Mouse (Mus musculus) lung, adult 18-20 months (tissue): ENCODE data around the gene Bach2.
A peak's percentile ranks its signal among the peaks of the same experiment; 100 is the strongest.

Experiments
- DNase-seq, 2 experiments: peaks; one replicate each; pipeline ENCODE4 v3.0.0; 2022; ENCODE audit warnings: mixed read lengths in 2 of 2

Gene Bach2

DNA sequence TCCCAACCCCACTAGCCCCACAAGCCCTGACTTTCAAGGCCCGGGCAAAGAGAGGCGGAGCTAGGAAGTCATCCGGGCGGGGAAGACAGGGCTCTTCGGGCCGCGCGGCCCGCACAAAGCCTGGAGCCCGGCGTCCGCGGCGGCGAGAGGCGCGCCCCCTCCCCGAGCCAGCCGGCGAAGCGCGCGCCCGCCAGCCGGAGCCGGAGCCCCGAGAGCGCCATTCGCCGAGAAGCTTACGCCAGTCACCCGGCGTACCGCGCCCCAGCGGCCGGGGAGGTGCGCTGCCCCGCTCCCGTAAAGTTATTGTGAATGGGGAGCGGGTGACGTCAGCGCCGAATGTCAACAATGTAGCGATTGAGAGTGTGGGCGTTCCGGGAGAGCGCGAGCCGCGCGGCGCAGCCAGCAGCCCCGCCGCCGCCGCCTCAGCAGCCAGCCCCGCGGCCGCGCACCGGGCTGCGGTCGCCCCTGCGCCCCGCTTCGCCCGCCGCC lies at the start of gene Bach2:
TSS of gene Bach2 (plus strand) at position 439 of the 489 bp plus-strand sequence.
- DNase-seq = peak; percentile 94 to 96

DNA sequence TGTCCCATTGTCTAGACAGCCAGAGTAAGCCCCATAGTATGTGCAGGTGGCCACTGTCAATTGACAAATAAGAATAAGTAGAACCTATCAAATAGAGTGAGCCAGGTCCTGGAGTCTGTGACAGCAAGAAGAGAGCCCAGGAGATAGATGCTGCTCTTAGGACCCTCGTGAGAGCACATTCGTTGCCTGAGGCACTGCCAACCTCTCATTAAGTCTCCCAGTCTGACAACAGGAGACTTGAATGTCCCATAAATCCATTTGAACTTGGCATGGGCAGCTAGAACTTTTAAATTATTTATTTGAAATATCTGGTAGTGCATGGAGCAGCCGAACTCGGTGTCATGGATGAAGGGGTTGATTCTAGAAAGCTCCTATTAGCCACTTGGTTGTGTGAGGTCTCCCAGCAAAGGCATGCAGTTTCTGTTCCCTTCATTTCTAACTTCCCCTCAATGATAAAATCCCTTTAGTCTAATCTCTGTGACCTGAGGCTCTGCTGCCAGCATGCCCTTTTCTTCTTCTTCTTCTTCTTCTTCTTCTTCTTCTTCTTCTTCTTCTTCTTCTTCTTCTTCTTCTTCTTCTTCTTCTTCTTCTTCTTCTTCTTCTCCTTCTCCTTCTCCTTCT lies 49.1 kb upstream of the Bach2 start:
- DNase-seq = no peak

DNA sequence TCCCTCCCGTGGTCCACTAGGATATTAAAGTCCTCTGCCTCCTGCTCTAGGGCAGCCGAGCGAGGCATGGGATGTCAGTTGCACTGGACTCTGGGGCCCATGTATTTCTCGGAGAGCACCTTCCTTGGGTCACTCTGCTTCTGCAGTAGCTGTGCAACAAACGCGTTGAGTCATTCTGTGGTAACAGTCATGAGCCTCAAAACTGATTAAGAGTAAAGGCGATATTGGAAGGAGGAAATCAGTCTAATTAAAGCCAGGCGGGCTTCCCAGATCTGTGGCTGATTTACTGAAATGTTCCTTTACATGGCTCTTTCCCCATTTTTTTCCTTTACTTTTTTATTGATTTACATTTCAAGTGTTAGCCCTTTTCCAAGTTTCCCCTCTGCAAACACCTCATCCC lies 48.1 kb upstream of the Bach2 start:
- no peak for DNase-seq

DNA sequence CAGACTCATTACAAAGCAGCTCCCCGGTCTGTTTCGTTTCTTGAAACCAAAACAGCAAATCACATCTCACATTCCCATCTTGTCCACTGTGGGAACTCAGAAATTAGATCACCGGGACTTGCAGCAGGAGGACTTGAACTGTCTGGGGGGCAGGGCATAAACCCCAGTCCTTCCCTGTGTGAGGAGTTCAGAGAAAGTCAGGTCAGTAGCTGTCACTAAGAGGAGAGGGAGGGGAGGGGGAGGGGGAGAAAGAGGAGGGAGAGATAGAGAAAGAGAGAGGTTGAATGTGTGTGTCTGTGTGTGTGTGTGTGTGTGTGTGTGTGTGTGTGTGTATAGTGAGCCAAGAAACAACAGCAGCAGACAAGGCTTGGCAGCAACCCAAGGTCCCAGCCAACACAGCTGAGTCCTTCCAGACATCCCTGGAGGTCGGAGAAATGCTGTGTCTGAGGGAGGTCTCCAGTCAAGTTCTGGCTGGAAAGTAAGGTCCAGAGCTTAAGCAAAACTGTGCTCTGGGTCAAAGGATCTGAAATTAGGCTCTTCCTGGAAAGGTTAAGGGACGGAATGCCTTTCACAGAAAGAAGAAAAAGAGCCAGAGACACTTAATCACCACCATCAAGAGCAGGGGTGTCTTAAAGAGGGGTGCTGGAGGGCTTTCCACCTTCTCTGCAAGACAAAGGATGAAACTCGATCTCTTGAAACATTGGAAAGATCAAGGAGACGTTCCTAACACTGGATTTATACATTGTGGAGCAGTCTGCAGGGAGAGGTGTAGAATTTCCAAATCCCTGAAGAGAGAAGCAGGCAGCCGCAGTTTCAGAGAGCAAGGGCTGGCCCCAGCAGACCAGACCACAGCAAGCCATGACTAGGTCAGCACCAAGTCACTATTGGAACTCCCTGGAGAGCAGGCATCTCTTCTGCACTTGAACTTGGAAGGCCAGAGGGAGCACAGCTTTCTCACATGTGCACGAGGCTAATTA lies 42.4 kb upstream of the Bach2 start:
- DNase-seq = peak in 1 of 2 experiments; percentile 50

DNA sequence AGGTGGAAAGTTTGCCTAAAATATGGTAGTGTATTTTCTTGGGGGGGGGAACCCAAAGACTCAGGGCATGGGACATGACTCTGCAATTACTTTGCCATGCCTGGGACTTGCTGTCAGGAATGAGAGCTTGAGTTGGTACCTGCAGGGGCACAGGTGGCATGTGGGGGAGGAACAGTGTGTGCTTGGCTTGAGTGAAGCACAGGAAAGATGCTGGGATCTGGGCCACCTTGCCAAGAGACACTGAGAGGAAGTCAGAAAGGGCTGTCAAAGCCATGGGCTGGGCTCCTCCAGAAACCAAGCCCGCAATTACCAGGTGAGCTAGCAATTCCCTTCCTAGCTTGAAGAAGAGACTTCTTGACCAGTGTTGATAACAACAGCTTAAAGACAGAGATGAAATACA lies 40.6 kb upstream of the Bach2 start:
- no peak for DNase-seq

DNA sequence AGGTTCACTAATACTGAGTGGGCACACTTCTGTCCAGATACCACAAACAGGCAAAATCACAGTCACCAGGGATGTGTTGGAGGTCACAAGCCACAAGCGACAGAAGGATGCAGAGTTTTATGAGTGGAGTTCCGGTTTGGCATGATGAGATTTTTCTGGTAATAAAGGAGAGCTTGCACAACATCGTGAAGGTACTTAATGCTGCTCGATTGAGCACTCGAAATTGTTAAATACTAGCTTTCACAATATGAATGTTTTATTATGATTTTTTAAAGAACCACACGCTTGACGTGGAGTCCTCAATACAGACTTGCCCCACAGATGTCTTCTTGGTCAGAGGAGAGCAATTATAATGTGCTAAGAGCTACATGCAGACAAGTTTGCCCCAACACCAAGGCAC lies 40.0 kb upstream of the Bach2 start:
- DNase-seq = peak in 1 of 2 experiments; percentile 57

DNA sequence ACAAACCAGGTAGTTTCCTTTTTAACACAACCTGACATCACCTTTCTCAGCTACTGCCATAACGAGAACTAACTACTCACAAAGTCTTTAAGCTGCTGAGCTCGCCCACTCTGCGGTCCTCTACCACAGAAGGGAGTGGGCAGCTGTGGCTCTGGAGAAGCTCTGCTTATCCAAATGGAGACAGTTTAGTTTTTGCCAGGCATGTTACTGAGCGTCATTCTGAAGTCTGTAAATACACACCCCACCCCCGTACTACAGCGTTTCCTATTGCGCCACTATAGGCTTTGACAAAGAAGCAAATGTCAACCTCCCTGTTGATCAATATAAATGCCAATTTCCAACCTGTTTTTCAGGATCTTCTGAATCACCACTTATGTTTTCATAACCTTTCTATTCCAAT lies 39.4 kb upstream of the Bach2 start:
- DNase-seq = peak in 1 of 2 experiments; percentile 22

DNA sequence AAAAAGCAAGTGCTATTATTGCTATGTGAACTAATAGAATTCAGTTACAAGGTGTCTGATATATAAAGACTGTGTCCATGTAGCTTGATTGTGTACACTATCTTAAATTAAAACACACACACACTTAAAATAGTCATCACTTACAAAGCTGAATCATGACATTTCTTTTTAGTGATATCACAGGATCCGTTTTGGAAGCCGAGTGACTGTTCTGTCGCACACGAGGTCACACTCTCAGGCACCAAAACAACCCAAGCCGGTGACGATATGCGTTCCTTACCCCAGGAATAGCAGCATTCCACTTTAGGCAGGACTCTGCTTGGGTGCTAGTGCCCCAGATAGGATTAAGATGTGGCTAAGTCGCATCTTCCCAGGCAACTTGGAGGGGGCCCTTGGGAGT lies 37.5 kb upstream of the Bach2 start:
- no peak for DNase-seq

DNA sequence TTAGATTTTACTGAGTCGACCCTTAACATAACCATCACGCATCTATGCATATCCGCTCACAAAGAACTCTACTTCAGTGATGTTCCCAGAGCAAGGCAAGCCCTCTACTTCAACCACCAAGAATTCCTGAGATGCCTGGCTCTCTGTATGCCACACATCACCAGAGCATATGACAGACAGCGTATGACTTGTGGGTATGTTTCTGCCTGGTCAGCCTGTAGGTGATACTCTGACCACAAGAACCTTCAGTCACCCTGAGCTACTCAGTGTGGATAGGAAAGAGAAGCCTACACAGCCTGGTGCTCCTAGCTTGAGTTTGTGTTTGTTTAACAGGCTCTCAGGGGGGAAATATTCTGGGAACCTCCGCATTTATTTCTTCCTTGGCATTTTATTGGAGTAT lies 36.2 kb upstream of the Bach2 start:
- no peak for DNase-seq

DNA sequence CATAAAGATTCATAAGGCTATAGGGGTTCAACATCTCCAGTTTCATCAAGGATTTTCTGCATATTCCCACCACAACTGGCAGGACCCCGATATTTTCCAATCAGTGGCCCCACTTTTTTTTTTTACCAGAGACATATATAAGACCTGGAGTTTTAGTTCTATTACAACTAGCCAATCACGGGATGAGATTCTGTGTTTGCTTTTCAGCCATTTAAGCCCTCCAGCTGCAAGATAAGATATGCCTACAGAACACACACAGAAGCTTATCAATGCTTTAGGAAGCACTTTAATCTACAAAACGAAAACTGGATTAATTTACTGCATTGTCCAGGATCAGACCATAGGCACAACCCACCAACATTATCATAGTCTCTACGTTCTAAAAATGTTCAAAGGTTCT lies 33.8 kb upstream of the Bach2 start:
- no peak for DNase-seq

DNA sequence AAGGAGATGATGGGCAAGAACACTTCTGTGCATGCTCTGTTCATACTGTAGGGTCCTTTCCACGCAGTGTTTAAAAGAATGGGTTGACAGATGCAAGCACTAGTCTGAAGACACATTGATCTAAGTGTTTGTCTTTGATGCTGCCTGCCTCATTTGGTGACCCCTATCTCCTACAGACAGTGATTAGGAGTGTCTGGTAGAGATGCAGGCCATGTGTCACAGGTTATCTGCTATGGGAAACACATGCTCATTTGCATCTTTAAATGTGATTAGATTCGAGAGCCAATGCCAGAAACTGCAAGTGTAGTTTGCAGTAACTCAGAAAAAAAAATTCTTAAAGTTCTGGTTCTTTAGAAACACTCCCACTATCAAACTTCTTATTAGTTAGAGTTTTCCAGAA lies 32.8 kb upstream of the Bach2 start:
- no peak for DNase-seq

DNA sequence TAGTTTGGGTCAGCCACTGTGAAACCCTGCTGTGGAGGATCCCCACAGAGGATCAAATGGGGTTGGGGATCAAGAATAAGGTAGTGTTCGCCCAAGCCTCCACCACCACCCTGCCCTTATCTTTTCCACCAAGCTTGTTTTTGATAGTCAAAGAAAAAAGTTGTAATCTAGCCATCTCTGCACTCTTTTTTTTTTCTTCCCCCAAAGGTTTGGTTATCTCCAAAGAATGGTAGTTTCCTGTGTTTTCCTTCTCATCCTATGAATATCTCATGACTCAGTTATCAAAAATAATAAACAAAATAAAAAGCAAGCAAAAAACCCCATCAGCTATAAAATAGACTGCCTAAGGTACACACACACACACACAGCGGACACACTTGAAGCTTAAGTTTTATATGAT lies 28.6 kb upstream of the Bach2 start:
- no peak for DNase-seq

DNA sequence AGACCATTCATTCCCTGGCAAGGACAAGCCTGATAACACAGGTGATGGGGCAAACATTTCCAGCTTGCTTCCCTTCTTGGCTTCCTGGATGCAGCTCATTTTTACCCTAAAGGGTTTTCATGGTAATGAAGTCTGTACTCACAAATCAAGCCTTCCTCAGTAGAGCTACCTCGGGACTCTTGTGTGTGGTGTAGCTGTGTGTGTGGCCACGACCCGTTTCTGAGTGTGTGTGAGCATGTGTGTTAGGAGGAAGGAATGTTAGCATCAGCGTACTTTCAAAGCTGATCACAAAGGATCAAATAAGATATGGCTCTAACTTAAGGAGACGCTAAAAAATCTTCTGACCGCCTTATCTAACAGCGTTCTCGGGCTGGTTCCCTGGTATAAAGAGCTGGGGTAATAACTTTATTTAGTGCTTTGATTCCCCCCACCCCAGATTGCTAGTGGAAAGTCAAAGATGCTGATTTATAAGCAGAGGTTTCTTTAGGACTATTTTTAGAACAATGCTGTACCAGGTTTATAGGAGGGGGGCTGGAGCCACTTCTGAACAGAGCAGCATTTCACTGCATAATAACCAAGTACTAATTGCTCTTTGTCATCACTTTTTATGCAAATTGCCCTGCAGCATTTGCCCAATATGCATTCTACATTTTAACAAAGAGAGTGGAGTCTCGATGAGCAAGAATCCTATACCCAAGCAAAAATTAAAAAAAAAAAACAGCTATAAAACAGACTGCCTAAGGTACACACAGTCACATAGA lies 28.0 kb upstream of the Bach2 start:
- no peak for DNase-seq

DNA sequence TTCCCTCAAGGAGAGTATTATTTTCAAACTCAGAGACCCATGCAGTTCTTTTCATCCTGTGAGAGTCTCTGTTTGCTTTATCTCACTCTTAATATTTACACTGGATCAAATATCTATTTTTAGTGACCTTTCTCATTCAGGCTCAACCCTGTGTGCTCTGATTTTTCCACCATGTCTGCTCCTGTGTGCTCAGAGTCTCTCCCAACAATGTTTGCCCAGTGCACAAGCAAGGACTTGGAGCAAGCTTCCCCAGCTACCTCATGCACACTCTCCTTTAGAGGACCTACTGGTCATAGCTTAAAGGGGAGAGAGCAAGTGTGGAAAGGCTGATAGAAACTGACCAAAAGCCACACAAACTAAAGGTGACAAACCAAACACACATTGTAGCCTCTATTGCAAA lies 26.0 kb upstream of the Bach2 start:
- no peak for DNase-seq

DNA sequence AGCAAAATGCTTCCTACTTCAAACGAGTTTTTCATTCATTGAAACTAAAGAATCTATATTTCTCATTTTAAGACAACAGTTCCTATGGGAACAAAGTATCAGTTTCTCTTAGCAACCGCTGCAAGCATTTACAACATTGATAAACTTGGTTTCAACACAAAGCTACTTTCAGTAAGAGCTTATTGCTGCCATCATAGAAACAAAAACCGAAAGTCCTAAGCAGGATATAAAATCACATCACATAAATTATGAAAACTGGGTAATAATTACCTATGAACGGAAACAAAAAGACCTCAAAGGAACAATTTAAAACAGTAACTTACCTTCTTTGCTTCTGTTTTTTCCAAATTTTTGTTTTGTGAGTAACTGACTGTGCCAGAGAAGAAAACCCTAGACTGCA lies 22.1 kb upstream of the Bach2 start:
- no peak for DNase-seq

DNA sequence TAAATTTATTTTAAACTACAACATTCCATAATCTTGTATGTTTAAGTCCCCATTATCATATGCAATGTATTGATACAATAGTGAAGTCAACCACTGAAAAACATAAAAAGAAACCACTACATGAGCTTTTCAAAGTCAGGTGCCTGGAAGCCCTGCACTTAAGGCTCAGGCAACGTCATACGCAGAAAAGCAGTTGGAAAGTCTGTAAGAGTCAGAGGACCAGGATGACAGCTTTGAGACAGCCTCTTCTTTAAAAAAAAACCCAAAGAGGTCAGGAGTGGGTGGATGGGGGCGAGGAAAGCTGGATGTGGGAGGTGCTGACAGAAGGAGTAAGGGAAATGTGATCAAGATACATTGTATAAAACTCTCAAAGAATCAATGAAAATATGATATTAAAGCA lies 21.6 kb upstream of the Bach2 start:
- DNase-seq = no peak

DNA sequence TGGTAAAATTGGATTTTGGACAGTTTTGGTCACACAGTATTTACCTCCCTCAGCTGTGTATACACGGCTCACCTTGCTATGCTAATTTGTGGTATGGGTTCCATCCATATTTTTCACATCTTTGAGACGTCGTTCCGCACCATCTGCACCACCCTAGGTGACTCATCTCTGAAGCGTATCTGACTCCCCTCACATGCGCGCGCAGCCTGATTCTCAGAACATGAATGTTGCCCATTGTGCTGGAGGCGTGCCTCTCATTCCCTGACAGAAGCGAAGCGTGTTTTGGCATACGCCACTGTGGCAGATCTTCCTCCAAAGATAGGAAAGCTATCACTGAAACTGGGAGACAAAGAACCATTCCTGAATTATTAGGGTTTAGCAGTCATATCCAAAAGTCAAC lies 21.0 kb upstream of the Bach2 start:
- no peak for DNase-seq

DNA sequence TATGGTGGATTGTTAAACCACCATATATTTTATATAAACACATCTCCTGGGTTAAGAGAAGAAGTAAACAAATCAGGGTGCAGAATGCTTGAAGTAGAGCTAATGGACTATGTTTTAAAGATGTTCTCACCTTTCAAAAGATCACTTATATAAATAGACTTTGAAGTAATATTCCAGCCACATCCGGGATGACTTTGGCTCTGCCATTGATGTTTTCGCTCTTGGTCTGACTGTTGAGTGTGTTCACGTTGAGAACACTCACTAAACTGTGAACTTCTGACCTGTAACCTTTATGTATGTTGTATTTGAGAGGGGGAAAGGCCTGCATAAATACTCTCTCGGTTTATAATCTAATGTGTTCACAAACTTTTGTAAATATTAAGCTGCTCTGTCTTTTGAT lies 20.2 kb upstream of the Bach2 start:
- no peak for DNase-seq

DNA sequence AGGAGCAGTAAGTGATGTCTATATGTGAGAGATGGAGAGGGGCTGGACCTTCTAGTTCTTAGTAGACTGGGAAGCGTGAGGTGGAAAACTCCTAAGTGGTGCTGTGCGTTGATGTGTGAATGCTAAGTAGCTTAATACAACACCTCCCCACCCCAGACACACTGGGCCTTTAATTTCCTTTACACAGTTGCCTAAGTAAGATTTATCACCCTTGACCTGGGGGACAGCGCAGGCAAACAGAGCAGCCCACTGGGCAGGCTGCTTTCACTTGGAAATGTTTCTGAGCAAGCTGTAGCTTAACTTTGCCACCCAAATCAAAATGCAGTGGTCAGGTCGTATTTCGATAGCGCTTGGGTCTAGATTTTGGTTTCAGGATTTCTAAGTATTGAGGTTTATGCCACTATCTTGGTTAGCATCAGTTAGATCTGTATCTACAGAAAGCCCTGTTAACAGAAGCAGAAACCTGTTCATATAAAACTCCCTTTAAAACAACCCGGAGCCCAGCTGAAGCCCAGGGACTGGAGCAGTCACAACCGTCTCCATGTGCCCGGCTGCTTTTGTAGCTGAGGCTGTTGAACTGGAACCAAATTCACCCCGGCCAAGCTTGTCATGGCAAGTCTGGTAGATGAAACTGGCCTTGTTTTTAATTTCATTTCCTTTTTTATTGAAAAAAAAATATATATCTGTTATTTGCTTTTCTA lies 19.0 kb upstream of the Bach2 start:
- no peak for DNase-seq

DNA sequence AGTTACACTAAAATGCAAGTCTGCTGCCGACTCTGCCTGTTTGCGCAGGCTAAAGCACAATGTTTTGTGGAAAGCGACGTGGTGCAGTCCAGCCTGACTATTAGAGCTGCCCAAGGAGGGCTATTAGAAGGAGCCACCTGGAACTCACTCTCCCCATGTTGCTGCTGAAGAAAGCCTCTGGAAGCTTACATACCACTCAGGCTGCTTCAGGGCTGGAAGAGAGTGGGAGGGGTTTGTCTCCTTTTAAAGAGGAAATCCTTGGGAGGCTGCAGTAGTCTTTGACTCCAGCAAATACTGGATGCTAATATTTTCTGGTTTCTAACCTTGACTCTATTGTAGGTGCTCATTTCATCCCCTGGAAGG lies 18.5 kb upstream of the Bach2 start:
- DNase-seq = no peak

DNA sequence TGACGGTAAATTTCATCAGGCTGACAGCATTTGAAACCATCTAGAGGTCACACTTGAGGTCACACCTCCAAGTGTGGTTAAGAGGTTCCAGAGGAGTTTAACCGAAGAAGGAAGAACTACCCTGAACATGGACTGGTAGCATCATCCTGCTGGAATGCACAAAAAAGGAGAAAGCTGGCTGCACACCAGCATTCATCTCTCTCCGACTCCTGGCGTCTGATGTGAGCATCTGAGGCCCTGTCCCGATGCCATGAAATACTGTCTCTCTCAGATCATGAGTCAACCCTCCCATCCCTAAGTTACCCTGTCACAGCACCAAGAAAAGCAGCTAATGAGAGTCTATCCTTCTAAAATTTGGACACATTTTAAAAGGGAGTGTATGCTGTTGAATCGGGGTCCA lies 17.6 kb upstream of the Bach2 start:
- no peak for DNase-seq

DNA sequence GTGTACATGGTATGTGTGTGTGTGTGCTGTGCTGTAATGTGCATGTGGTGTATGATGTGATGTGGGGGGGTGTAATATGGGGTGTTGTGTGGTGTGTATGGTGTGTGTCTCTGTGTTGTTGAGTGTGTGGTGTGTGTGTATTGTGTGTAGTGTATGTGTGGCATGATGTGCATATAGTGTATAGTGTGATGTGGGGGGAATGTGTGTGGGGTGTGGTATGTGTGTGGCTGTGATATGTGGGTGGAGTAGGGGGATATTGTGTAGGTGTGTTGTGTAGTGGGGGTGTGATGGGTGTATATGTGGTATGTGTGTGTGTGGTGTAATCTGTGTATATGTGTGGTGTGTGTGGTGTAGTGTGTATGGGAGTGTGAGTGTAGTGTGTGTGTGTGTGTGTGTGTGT lies 15.0 kb upstream of the Bach2 start:
- no peak for DNase-seq

DNA sequence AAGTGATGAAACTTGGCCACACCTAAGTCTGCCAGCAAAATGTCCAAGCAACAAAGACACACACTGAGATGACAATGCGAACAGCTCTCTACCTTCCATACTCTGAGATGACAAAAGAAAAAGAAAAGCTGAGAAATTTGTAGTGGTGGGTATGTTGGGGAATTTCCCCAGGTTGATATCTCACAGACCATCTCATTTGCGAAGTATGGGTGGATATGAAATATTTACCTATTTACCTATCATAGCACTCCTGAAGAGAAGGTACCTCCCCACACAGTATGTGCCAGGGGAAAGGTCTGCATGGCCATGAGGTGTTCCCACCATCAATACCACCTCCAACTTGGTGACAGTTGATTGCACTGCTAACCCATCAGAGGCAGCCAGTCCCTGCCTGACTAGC lies 13.4 kb upstream of the Bach2 start:
- no peak for DNase-seq
